Mouse (Mus musculus): ENCODE results near the gene Strap. TPM values are rescaled to one million over a fixed set of nuclear protein-coding genes. Genes with fewer than 3 reads are reported as not detected.

Gene Strap
- total RNA-seq, 2 experiments from 2014 or later = 112 to 123 TPM

GRCm38 (mm10) chr6:137716802-137717201, 18.1 kb upstream of the Strap start:
- intact Hi-C loops (cut with DNase I) = no loop called here
- no peak for DNase-seq (ENCODE audit: low spot score in 2 of 2)

GRCm38 (mm10) chr6:137722220-137722931, 12.5 kb upstream of the Strap start:
- intact Hi-C loops (cut with DNase I) = loop anchor here (5.0 kb wide), 2 partner anchors 75 to 310 kb away; no protein-coding TSS in a partner anchor
- no peak for DNase-seq (ENCODE audit: low spot score in 2 of 2)

GRCm38 (mm10) chr6:137723898-137724297, 11.0 kb upstream of the Strap start:
- intact Hi-C loops (cut with DNase I) = loop anchor here (1.0 to 5.0 kb wide), 4 partner anchors 77 to 517 kb away; no protein-coding TSS in a partner anchor
- DNase-seq (ENCODE audit: low spot score in 2 of 2) = peak; percentile 44 to 69

GRCm38 (mm10) chr6:137734460-137734845, 425 bp upstream of the Strap start:
- intact Hi-C loops (cut with DNase I) = no loop called here
- DNase-seq (ENCODE audit: low spot score in 2 of 2) = peak in 1 of 2 experiments; percentile 9

GRCm38 (mm10) chr6:137735671-137736238, 877 bp downstream of the Strap start:
- DNase-seq (ENCODE audit: low spot score in 2 of 2) = no peak
- intact Hi-C loops (cut with DNase I) = no loop called here

- intact Hi-C loops (cut with DNase I) = no loop called here
- DNase-seq (ENCODE audit: low spot score in 2 of 2) = no peak
These were observed 6.1 kb downstream of the Strap start for GRCm38 (mm10) chr6:137740972-137741371.

- intact Hi-C loops (cut with DNase I) = no loop called here
- no peak for DNase-seq (ENCODE audit: low spot score in 2 of 2)
These were observed 9.8 kb downstream of the Strap start for GRCm38 (mm10) chr6:137744700-137745099.

GRCm38 (mm10) chr6:137747174-137747928, 12.5 kb downstream of the Strap start:
- intact Hi-C loops (cut with DNase I) = no loop called here
- peak in 1 of 2 experiments; percentile 32 for DNase-seq (ENCODE audit: low spot score in 2 of 2)

GRCm38 (mm10) chr6:137751551-137752274, 16.8 kb downstream of the Strap start:
- DNase-seq (ENCODE audit: low spot score in 2 of 2) = no peak
- intact Hi-C loops (cut with DNase I) = no loop called here

- intact Hi-C loops (cut with DNase I) = no loop called here
- DNase-seq (ENCODE audit: low spot score in 2 of 2) = no peak
These were observed 17.4 kb downstream of the Strap start for GRCm38 (mm10) chr6:137752275-137752655.

- peak in 1 of 2 experiments; percentile 40 for DNase-seq (ENCODE audit: low spot score in 2 of 2)
- intact Hi-C loops (cut with DNase I) = no loop called here
These were observed 19.4 kb downstream of the Strap start, which contains the start of gene Dera for GRCm38 (mm10) chr6:137754056-137754856. Gene Dera, plus strand, starts transcription at chr6:137754546.

- intact Hi-C loops (cut with DNase I) = no loop called here
- no peak for DNase-seq (ENCODE audit: low spot score in 2 of 2)
These were observed 20.0 kb downstream of the Strap start for GRCm38 (mm10) chr6:137754857-137755232.

- DNase-seq (ENCODE audit: low spot score in 2 of 2) = peak in 1 of 2 experiments; percentile 22
These were observed 21.4 kb downstream of the Strap start for GRCm38 (mm10) chr6:137756310-137756709.

GRCm38 (mm10) chr6:137757891-137758290, 23.0 kb downstream of the Strap start:
- intact Hi-C loops (cut with DNase I) = no loop called here
- DNase-seq (ENCODE audit: low spot score in 2 of 2) = no peak

More at GRCm38 (mm10) chr6:137756310-137756709, 21.4 kb downstream of the Strap start:
- intact Hi-C loops (cut with DNase I) = no loop called here

- intact Hi-C loops (cut with DNase I) = no loop called here
- peak in 1 of 2 experiments; percentile 43 for DNase-seq (ENCODE audit: low spot score in 2 of 2)
These were observed 24.8 kb downstream of the Strap start for GRCm38 (mm10) chr6:137759681-137760080.

GRCm38 (mm10) chr6:137760966-137761365, 26.1 kb downstream of the Strap start:
- DNase-seq (ENCODE audit: low spot score in 2 of 2) = peak; percentile 32 to 43

GRCm38 (mm10) chr6:137764572-137765210, 29.8 kb downstream of the Strap start:
- intact Hi-C loops (cut with DNase I) = no loop called here
- no peak for DNase-seq (ENCODE audit: low spot score in 2 of 2)

More at GRCm38 (mm10) chr6:137760966-137761365, 26.1 kb downstream of the Strap start:
- intact Hi-C loops (cut with DNase I) = no loop called here

- intact Hi-C loops (cut with DNase I) = no loop called here
- no peak for DNase-seq (ENCODE audit: low spot score in 2 of 2)
These were observed 31.3 kb downstream of the Strap start for GRCm38 (mm10) chr6:137766177-137766576.
